Mouse (Mus musculus) telencephalon, adult 2 months (tissue): ENCODE results near the gene Casc3.
A peak's percentile ranks its signal among the peaks of the same experiment; 100 is the strongest.

Experiments
- DNase-seq: peaks from one replicate; pipeline ENCODE4 v3.0.0-alpha.2; 2011; ENCODE audit warnings: low read depth, low spot score

The Casc3 gene

DNA sequence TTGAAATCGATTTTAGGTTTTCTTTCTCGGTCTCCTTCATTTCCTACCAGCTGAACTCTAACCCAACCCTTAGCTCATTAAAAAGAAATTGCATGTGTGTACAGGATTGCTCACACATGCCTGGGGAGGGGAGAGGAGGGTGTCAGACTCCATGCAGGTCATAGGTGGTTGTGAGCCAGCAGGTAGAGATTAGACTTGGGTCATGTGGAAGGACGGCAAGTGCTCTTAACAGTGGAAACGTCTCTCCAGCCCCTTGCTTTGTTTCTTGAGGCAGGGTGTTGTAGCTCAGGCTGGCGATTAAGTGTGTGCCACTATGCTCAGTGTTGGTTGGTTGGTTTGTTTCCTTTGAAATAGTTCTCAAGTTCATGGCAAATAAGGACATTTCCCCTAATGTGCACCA lies 66.1 kb downstream of the Casc3 start:
- no peak for DNase-seq

DNA sequence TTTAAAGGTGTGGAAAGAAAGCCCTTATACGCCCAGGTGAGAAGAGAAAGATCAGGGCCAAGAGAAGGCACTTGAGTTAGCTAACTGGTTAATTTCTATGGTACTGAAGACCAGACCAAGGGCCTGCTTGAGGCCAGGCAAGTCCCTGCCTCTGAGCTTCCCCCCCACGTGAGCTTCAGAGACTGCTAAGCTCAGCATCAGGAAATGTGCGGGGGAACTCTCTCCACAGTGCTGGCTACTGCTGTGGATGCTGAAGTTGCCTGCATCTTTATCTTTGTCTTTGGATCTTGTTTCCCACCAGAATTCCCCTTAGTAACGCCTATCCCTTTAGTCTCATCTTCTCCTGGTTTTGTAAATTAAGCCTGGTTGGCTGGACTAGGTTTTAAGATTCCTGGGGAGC lies 66.7 kb downstream of the Casc3 start:
- DNase-seq = peak; percentile 55

DNA sequence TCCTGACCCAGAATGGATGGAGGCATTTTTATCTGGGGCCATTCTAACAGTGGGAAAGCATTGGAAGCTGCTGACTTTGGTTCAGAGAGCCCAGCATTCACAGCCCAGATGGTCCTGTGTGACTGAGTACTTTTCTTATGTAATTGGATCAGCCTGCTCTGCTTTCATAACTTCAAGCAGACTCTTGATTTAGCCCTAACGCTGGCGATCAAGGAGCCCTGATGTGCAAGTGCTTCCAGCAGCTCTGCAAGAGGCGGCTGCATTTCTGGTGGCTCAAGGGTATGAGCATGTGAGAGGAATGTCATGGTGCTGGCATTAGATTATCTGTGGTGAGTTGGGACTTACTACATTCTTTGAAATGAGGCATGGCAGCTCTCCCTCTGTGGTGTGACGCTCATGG lies 67.3 kb downstream of the Casc3 start:
- DNase-seq = peak; percentile 94

DNA sequence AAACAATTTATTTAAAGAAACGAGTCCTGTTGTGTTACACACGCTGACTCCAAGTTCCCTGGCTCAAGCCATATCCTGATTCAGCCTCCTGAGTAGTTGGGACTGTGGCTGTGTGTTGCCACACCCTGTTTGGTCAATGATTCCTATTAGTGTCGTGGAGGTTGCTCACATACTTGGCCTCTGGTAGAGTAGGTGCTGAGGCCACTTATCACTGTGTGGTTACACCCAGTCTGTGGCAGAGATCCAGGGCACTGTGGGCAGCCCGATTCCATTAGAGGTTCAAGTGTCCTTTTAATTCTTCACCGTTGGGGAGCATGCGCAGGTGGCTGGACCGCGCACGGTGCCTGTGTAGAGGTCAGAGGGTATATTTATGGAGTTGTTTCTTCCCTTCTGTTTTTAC lies 69.2 kb downstream of the Casc3 start:
- DNase-seq = no peak

DNA sequence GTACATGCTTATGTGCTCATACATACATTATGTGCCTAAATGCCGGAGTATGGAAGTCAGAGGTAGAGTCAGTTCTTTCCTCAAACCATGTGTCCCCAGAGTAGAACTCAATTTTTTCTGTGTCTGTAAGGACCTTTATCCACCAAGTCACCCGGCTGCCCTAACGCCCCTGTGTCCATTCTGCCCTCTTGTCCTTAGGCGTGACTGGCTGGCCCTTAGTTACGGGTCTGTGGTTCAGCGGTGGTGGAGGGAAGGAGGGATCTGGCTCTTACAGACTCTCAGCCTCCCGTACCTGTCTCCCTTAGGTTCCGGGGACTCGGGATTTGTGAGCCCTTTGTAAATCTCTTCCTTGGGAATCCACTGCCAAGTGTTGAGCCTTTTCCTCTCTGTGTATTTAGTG lies 72.3 kb downstream of the Casc3 start:
- DNase-seq = no peak
